Mouse (Mus musculus): ENCODE measurements around the gene Myl6b.

DNA sequence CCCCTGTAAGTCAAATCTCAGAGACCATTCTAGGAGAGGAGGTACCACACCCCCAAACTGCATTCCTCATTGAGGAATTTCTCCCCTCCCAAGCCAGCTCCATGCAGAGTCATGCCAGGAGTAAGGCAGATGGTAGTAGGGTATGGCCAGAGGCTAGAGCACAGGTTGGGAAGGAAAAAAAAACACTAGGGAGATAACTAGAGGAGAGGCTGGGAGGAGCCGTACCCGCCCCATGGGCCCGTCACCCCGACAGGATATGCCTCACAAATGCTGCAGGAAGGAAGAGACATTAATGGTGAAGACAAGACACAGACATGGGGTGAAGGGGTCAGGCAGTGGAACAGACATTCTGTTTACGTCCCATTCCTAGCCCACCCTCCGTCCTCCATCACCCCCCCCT lies 7.0 kb downstream of the Myl6b start:
- TF ChIP-seq POLR2A (IDR thresholded peaks at IDR 0.05; ENCODE audit: control insufficient read depth, low read depth, low read length) (no peak), CTCF (IDR thresholded peaks at IDR 0.05; ENCODE audit: control insufficient read depth, insufficient read depth, insufficient replicate concordance, low read depth, low read length) (no peak)
